Mouse (Mus musculus) MEL (cell line): Measurements from ENCODE around the gene Klhl21. TPM values are rescaled to one million over a fixed set of nuclear protein-coding genes. Genes with fewer than 3 reads are reported as not detected.

Experiments
- DNase-seq: peaks from one replicate; pipeline ENCODE4 v3.0.0; 2011; ENCODE audit warnings: low read depth, low spot score
- H3K27ac ChIP-seq: 2 replicates; pipeline ENCODE4 v1.5.1; 2012; ENCODE audit warnings: low read depth, mild to moderate bottlenecking, control low read depth, low read length, moderate library complexity; ENCODE audit not compliant: control insufficient read depth
- H3K27me3 ChIP-seq, 2 experiments: fragments of 150-350 bp in 1 of 2; sonication (generic) in 1 of 2; 2 replicates each; pipeline ENCODE4 v1.6.1; 2012; ENCODE audit warnings: low read length in 2 of 2, mild to moderate bottlenecking in 2 of 2, improper control_type of control experiment in 1 of 2, moderate library complexity in 1 of 2; ENCODE audit not compliant: insufficient read depth in 2 of 2, control insufficient read depth in 1 of 2
- H3K36me3 ChIP-seq, 2 experiments: 2 replicates each; pipeline ENCODE4 v1.6.1; 2012 to 2014; ENCODE audit warnings: low read length in 2 of 2, improper control_type of control experiment in 1 of 2, inconsistent platforms in 1 of 2, mild to moderate bottlenecking in 1 of 2; ENCODE audit not compliant: insufficient read depth in 2 of 2, control insufficient read depth in 1 of 2
- H3K4me1 ChIP-seq, 2 experiments: fragments of 150-350 bp in 1 of 2; sonication (generic) in 1 of 2; 2 replicates each; pipeline ENCODE4 v1.6.1; 2012; ENCODE audit warnings: low read length in 2 of 2, improper control_type of control experiment in 1 of 2, mild to moderate bottlenecking in 1 of 2; ENCODE audit not compliant: insufficient read depth in 2 of 2, control insufficient read depth in 1 of 2
- H3K4me3 ChIP-seq, 2 experiments: fragments of 150-350 bp in 1 of 2; sonication (generic) in 1 of 2; 2 replicates each; pipeline ENCODE4 v1.5.1; 2012; ENCODE audit warnings: low read depth in 2 of 2, low read length in 2 of 2, mild to moderate bottlenecking in 2 of 2, moderate library complexity in 2 of 2, control low read depth in 1 of 2, improper control_type of control experiment in 1 of 2; ENCODE audit not compliant: control insufficient read depth in 1 of 2, insufficient read depth in 1 of 2
- H3K79me2 ChIP-seq: 2 replicates; pipeline ENCODE4 v1.6.1; 2012; ENCODE audit warnings: mild to moderate bottlenecking, low read length, moderate library complexity; ENCODE audit not compliant: control insufficient read depth, poor library complexity, insufficient read depth
- H3K9ac ChIP-seq: 2 replicates; pipeline ENCODE4 v1.6.1; 2012; ENCODE audit warnings: low read depth, mild to moderate bottlenecking, control low read depth, low read length, moderate library complexity; ENCODE audit not compliant: control insufficient read depth, poor library complexity, severe bottlenecking
- H3K9me3 ChIP-seq: fragments of 150-350 bp; sonication (generic); replicated peaks from 2 replicates; pipeline ENCODE4 v1.6.1; 2012; ENCODE audit warnings: mild to moderate bottlenecking, low read length, improper control_type of control experiment, moderate library complexity; ENCODE audit not compliant: insufficient read depth
- BHLHE40 ChIP-seq: IDR thresholded peaks from 2 replicates; pipeline ENCODE4 v1.6.1; 2012; ENCODE audit warnings: low read depth, mild to moderate bottlenecking, inconsistent platforms, low read length, improper control_type of control experiment, borderline replicate concordance
- CHD1 ChIP-seq: IDR thresholded peaks from 2 replicates; pipeline ENCODE4 v1.6.1; 2012; ENCODE audit warnings: low read depth, mild to moderate bottlenecking, inconsistent platforms, low read length, improper control_type of control experiment
- CHD2 ChIP-seq: IDR thresholded peaks from 2 replicates; pipeline ENCODE4 v1.6.1; 2011; ENCODE audit warnings: low read length, improper control_type of control experiment
- CTCF ChIP-seq, 3 experiments: IDR thresholded peaks in 2 of 3; conservative IDR thresholded peaks in 1 of 3; 2 replicates each; pipeline ENCODE4 v1.5.1; 2011 to 2012; ENCODE audit warnings: low read length in 3 of 3, low read depth in 2 of 3, mild to moderate bottlenecking in 2 of 3, improper control_type of control experiment in 1 of 3, inconsistent platforms in 1 of 3, mixed read lengths in 1 of 3, moderate library complexity in 1 of 3; ENCODE audit not compliant: control insufficient read depth in 1 of 3, insufficient read depth in 1 of 3, poor library complexity in 1 of 3, severe bottlenecking in 1 of 3
- EP300 ChIP-seq, 2 experiments: IDR thresholded peaks; 2 replicates each; pipeline ENCODE4 v1.6.1; 2011; ENCODE audit warnings: improper control_type of control experiment in 2 of 2, low read length in 2 of 2, low read depth in 1 of 2, mild to moderate bottlenecking in 1 of 2
- ETS1 ChIP-seq: IDR thresholded peaks from 2 replicates; pipeline ENCODE4 v1.6.1; 2012; ENCODE audit warnings: low read depth, mild to moderate bottlenecking, inconsistent platforms, low read length, improper control_type of control experiment, moderate library complexity
- GABPA ChIP-seq: IDR thresholded peaks from 2 replicates; pipeline ENCODE4 v1.6.1; 2012; ENCODE audit warnings: low read depth, mild to moderate bottlenecking, inconsistent platforms, low read length, improper control_type of control experiment, moderate library complexity
- GATA1 ChIP-seq: IDR thresholded peaks from 2 replicates; pipeline ENCODE4 v1.6.1; 2011; ENCODE audit warnings: low read depth, low read length, improper control_type of control experiment
- KAT2A ChIP-seq: conservative IDR thresholded peaks from 2 replicates; pipeline ENCODE4 v1.6.1; 2012; ENCODE audit warnings: low read depth, low read length, improper control_type of control experiment, inconsistent platforms
- MAFK ChIP-seq: IDR thresholded peaks from 2 replicates; pipeline ENCODE4 v1.6.1; 2011; ENCODE audit warnings: low read depth, mild to moderate bottlenecking, low read length, improper control_type of control experiment, borderline replicate concordance
- MAX ChIP-seq: IDR thresholded peaks from 2 replicates; pipeline ENCODE4 v1.6.1; 2011; ENCODE audit warnings: low read length, improper control_type of control experiment
- MAZ ChIP-seq: IDR thresholded peaks from 2 replicates; pipeline ENCODE4 v1.6.1; 2012; ENCODE audit warnings: low read depth, mild to moderate bottlenecking, inconsistent platforms, low read length, improper control_type of control experiment
- MEF2A ChIP-seq: IDR thresholded peaks from 2 replicates; pipeline ENCODE4 v1.6.1; 2014; ENCODE audit warnings: low read depth, mild to moderate bottlenecking, inconsistent platforms, low read length, improper control_type of control experiment; ENCODE audit not compliant: poor library complexity, insufficient replicate concordance, severe bottlenecking; ENCODE audit errors: extremely low read depth
- MXI1 ChIP-seq: IDR thresholded peaks from 2 replicates; pipeline ENCODE4 v1.6.1; 2011; ENCODE audit warnings: mild to moderate bottlenecking, low read depth, low read length, improper control_type of control experiment
- MYB ChIP-seq: IDR thresholded peaks from 2 replicates; pipeline ENCODE4 v1.6.1; 2011; ENCODE audit warnings: mild to moderate bottlenecking, low read depth, low read length, improper control_type of control experiment
- MYC ChIP-seq: IDR thresholded peaks from 2 replicates; pipeline ENCODE4 v1.6.1; 2011; ENCODE audit warnings: low read depth, mild to moderate bottlenecking, low read length, improper control_type of control experiment, moderate library complexity
- NELFE ChIP-seq: IDR thresholded peaks from 2 replicates; pipeline ENCODE4 v1.6.1; 2011; ENCODE audit warnings: low read depth, low read length, improper control_type of control experiment
- POLR2A ChIP-seq, 2 experiments: IDR thresholded peaks; 2 replicates each; pipeline ENCODE4 v1.6.1; 2011 to 2012; ENCODE audit warnings: low read length in 2 of 2, mild to moderate bottlenecking in 2 of 2, control low read depth in 1 of 2, improper control_type of control experiment in 1 of 2, low read depth in 1 of 2, moderate library complexity in 1 of 2; ENCODE audit not compliant: control insufficient read depth in 1 of 2, insufficient read depth in 1 of 2, poor library complexity in 1 of 2
- POLR2AphosphoS2 ChIP-seq: IDR thresholded peaks from 2 replicates; pipeline ENCODE4 v1.6.1; 2011; ENCODE audit warnings: low read length, improper control_type of control experiment
- RAD21 ChIP-seq: IDR thresholded peaks from 2 replicates; pipeline ENCODE4 v1.6.1; 2011; ENCODE audit warnings: mild to moderate bottlenecking, low read depth, low read length, improper control_type of control experiment
- RCOR1 ChIP-seq: IDR thresholded peaks from 2 replicates; pipeline ENCODE4 v1.6.1; 2012; ENCODE audit warnings: low read depth, mild to moderate bottlenecking, inconsistent platforms, low read length, improper control_type of control experiment
- SIN3A ChIP-seq: IDR thresholded peaks from 2 replicates; pipeline ENCODE4 v1.6.1; 2012; ENCODE audit warnings: low read length, improper control_type of control experiment, inconsistent platforms
- TAL1 ChIP-seq: IDR thresholded peaks from 2 replicates; pipeline ENCODE4 v1.6.1; 2012; ENCODE audit warnings: mild to moderate bottlenecking, inconsistent platforms, low read length, moderate library complexity, mixed read lengths
- TBP ChIP-seq: IDR thresholded peaks from 2 replicates; pipeline ENCODE4 v1.8.0; 2011; ENCODE audit warnings: low read depth, low read length, improper control_type of control experiment
- TCF12 ChIP-seq: IDR thresholded peaks from 2 replicates; pipeline ENCODE4 v1.6.1; 2014; ENCODE audit warnings: low read depth, mild to moderate bottlenecking, inconsistent platforms, low read length, improper control_type of control experiment, moderate library complexity
- UBTF ChIP-seq: IDR thresholded peaks from 2 replicates; pipeline ENCODE4 v1.6.1; 2012; ENCODE audit warnings: low read depth, mild to moderate bottlenecking, inconsistent platforms, low read length, improper control_type of control experiment, moderate library complexity, borderline replicate concordance; ENCODE audit not compliant: insufficient read depth
- USF1 ChIP-seq: IDR thresholded peaks from 2 replicates; pipeline ENCODE4 v1.6.1; 2014; ENCODE audit warnings: low read depth, mild to moderate bottlenecking, inconsistent platforms, low read length, improper control_type of control experiment, moderate library complexity
- ZC3H11A ChIP-seq: IDR thresholded peaks from 2 replicates; pipeline ENCODE4 v1.6.1; 2012; ENCODE audit warnings: low read depth, mild to moderate bottlenecking, inconsistent platforms, low read length, improper control_type of control experiment
- ZMIZ1 ChIP-seq: IDR thresholded peaks from 2 replicates; pipeline ENCODE4 v1.6.1; 2012; ENCODE audit warnings: low read depth, mild to moderate bottlenecking, inconsistent platforms, low read length, improper control_type of control experiment, moderate library complexity
- ZNF384 ChIP-seq: IDR thresholded peaks from 2 replicates; pipeline ENCODE4 v1.6.1; 2012; ENCODE audit warnings: low read depth, mild to moderate bottlenecking, inconsistent platforms, low read length, improper control_type of control experiment
- polyA plus RNA-seq, 2 experiments: library from polyadenylated mRNA; stranded (reverse) in 1 of 2; unstranded in 1 of 2; fragments of >175 nt in 1 of 2; fragments of >200 nt in 1 of 2; gene quantifications; 2 replicates each; pipeline versions ENCODE4 v1.2.1 to v1.2.4; 2012; ENCODE audit warnings: low replicate concordance in 2 of 2, low read depth in 1 of 2; ENCODE audit not compliant: insufficient read length in 2 of 2, insufficient read depth in 1 of 2, missing spikeins in 1 of 2
- total RNA-seq: library from RNA; depleted of rRNA; stranded (reverse); fragments of 300-350 nt; gene quantifications from 2 replicates; pipeline ENCODE4 v1.2.3, GENCODE M21; 2012

Gene Klhl21
- total and polyA plus RNA-seq, 3 experiments = 18.0 to 22.5 TPM; not detected in 1

- TF ChIP-seq RAD21 (no peak), ZMIZ1 (peak; percentile 91), BHLHE40 (peak; percentile 83), MAX (peak; percentile 91), ZC3H11A (no peak), RCOR1 (peak; percentile 75), ZNF384 (no peak), UBTF (no peak), CHD2 (peak; percentile 45; the same call in 1 of the 2 replicates), KAT2A (peak; percentile 46), MYB (peak; percentile 74; the same call in 1 of the 2 replicates), MAFK (peak; percentile 61; the same call in 1 of the 2 replicates), USF1 (no peak), GABPA (0 out of 2 replicates have a peak, but pooled peaks have one; percentile 17), MXI1 (peak; percentile 97), CHD1 (no peak)
Observed at GRCm38 (mm10) chr4:151960513-151960854, 48.1 kb upstream of the Klhl21 start (continued).

DNA sequence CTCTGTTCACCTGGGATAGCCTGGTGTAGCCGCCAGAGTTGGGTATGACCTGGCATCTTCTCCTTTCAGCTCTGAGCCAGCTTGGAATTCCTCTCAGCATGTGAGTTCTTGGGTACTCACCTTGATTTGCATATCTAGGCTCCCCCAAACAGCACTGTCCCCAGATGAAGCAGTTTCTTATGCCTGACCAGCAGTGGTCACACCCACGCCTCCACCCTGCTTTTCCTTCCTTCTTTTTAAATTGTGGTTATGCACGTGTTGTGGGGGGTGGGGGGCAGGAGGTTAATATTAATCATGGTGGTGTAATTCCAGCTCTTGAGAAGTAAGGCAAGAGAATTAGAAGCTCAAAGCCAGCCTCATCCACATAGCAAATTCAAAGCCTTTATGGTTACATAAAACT is 45.8 kb upstream of the Klhl21 start:
- DNase-seq = peak; percentile 88
- peak overlapping the region; percentile 87 for H3K27ac ChIP-seq
- peaks cover 34 to 48% of the 10 kb centered on the region in 2 experiments for H3K4me1 ChIP-seq
- H3K36me3 ChIP-seq = peaks cover 20 to 51% of the 10 kb centered on the region in 2 experiments
- TF ChIP-seq MYC (peak; percentile 99), MAZ (peak; percentile 80; the same call in 1 of the 2 replicates), MEF2A (no peak), GATA1 (peak; percentile 78), CHD2 (peak; percentile 31; the same call in 1 of the 2 replicates), MYB (peak; percentile 71), ZNF384 (no peak), KAT2A (0 out of 2 replicates have a peak, but pooled peaks have one; percentile 21), POLR2A (IDR thresholded peaks at IDR 0.05; ENCODE audit: control insufficient read depth in 1 of 2, insufficient read depth in 1 of 2, low read depth in 1 of 2, low read length in 2 of 2, poor library complexity in 1 of 2) (0 out of 4 replicates have a peak, but pooled peaks of 1 of the 2 experiments have one; percentile 44), RAD21 (no peak), CTCF (IDR thresholded peaks at IDR 0.05 in 2 of 3, conservative IDR thresholded peaks at IDR 0.05 in 1 of 3; ENCODE audit: control insufficient read depth in 1 of 3, insufficient read depth in 1 of 3, low read depth in 2 of 3, low read length in 3 of 3, poor library complexity in 1 of 3, severe bottlenecking in 1 of 3) (no peak), TAL1 (peak; percentile 33; the same call in 1 of the 2 replicates), TBP (0 out of 2 replicates have a peak, but pooled peaks have one; percentile 19), SIN3A (peak; percentile 97), RCOR1 (peak; percentile 75), ZMIZ1 (no peak), MXI1 (peak; percentile 94), BHLHE40 (peak; percentile 99), USF1 (peak; percentile 68), MAX (peak; percentile 99), ETS1 (peak; percentile 96), EP300 (IDR thresholded peaks at IDR 0.05; ENCODE audit: low read depth in 1 of 2, low read length in 2 of 2) (peak; percentile 85 to 97), NELFE (no peak), TCF12 (peak; percentile 91), POLR2AphosphoS2 (0 out of 2 replicates have a peak, but pooled peaks have one; percentile 39)
- peak overlapping the region; percentile 24; the same call in 1 of the 2 replicates for H3K9ac ChIP-seq
- no peaks in the 10 kb centered on the region for H3K27me3 ChIP-seq
- H3K4me3 ChIP-seq = no peak overlapping the region
- no peaks in the 10 kb centered on the region for H3K9me3 ChIP-seq
- peaks cover 4% of the 10 kb centered on the region for H3K79me2 ChIP-seq
